Mouse (Mus musculus): ENCODE data around the gene Cadm1. TPM values are rescaled to one million over a fixed set of nuclear protein-coding genes. Genes with fewer than 3 reads are reported as not detected.

Gene Cadm1
- polyA plus RNA-seq, 1 experiment from 2014 or later: 89.9 TPM

GRCm38 (mm10) chr9:47659366-47660090, 129.6 kb downstream of the Cadm1 start:
- Histone ChIP-seq H3K36me3 (no peaks in the 10 kb centered on the region), H3K4me1 (no peaks in the 10 kb centered on the region; the same call in 1 of the 2 replicates), H3K9me3 (replicated peaks) (no peaks in the 10 kb centered on the region), H3K27me3 (ENCODE audit: low read depth, poor library complexity, severe bottlenecking) (no peaks in the 10 kb centered on the region), H3K27ac (replicated peaks) (no peak overlapping the region), H3K4me3 (no peak overlapping the region)
- DNase-seq (ENCODE audit: low spot score): no peak
- 95% methylated on average over 6 of the region's 6 CpGs for WGBS

- no peak for DNase-seq (ENCODE audit: low spot score)
- H3K9me3 ChIP-seq (replicated peaks): no peaks in the 10 kb centered on the region
- peaks cover 7% of the 10 kb centered on the region; the same call in 1 of the 2 replicates for H3K4me1 ChIP-seq
- no peak overlapping the region for H3K27ac ChIP-seq (replicated peaks)
- H3K4me3 ChIP-seq: no peak overlapping the region
- H3K27me3 ChIP-seq (ENCODE audit: low read depth, poor library complexity, severe bottlenecking): no peaks in the 10 kb centered on the region
- no peaks in the 10 kb centered on the region for H3K36me3 ChIP-seq
- WGBS: 90% methylated on average over 7 of the region's 7 CpGs
Measured at GRCm38 (mm10) chr9:47661611-47662010, 131.6 kb downstream of the Cadm1 start.

GRCm38 (mm10) chr9:47669206-47669605, 139.2 kb downstream of the Cadm1 start:
- Histone ChIP-seq H3K4me3 (no peak overlapping the region), H3K36me3 (no peaks in the 10 kb centered on the region), H3K27me3 (ENCODE audit: low read depth, poor library complexity, severe bottlenecking) (no peaks in the 10 kb centered on the region), H3K27ac (replicated peaks) (no peak overlapping the region), H3K9me3 (replicated peaks) (no peaks in the 10 kb centered on the region), H3K4me1 (peaks cover 30% of the 10 kb centered on the region)
- no peak for DNase-seq (ENCODE audit: low spot score)
- WGBS: 78% methylated on average over 4 of the region's 4 CpGs

GRCm38 (mm10) chr9:47671617-47672016, 141.6 kb downstream of the Cadm1 start:
- H3K4me3 ChIP-seq: no peak overlapping the region
- H3K27me3 ChIP-seq (ENCODE audit: low read depth, poor library complexity, severe bottlenecking): no peaks in the 10 kb centered on the region
- peaks cover 23% of the 10 kb centered on the region for H3K4me1 ChIP-seq
- H3K27ac ChIP-seq (replicated peaks): no peak overlapping the region
- H3K9me3 ChIP-seq (replicated peaks): no peaks in the 10 kb centered on the region
- 81% methylated on average over 11 of the region's 11 CpGs for WGBS
- H3K36me3 ChIP-seq: no peaks in the 10 kb centered on the region
- no peak for DNase-seq (ENCODE audit: low spot score)

- Histone ChIP-seq H3K36me3 (no peaks in the 10 kb centered on the region), H3K27ac (replicated peaks) (no peak overlapping the region), H3K4me1 (peaks cover 11% of the 10 kb centered on the region), H3K9me3 (replicated peaks) (no peaks in the 10 kb centered on the region), H3K4me3 (no peak overlapping the region), H3K27me3 (ENCODE audit: low read depth, poor library complexity, severe bottlenecking) (no peaks in the 10 kb centered on the region)
- no peak for DNase-seq (ENCODE audit: low spot score)
- 92% methylated on average over 11 of the region's 11 CpGs for WGBS
Measured at GRCm38 (mm10) chr9:47674766-47675713, 145.1 kb downstream of the Cadm1 start.

- Histone ChIP-seq H3K27ac (replicated peaks) (no peak overlapping the region), H3K9me3 (replicated peaks) (no peaks in the 10 kb centered on the region), H3K36me3 (no peaks in the 10 kb centered on the region), H3K27me3 (ENCODE audit: low read depth, poor library complexity, severe bottlenecking) (no peaks in the 10 kb centered on the region), H3K4me1 (peaks cover 9% of the 10 kb centered on the region), H3K4me3 (no peak overlapping the region)
- WGBS: 85% methylated on average over 2 of the region's 2 CpGs
- DNase-seq (ENCODE audit: low spot score): no peak
Measured at GRCm38 (mm10) chr9:47686881-47687280, 156.9 kb downstream of the Cadm1 start.

- Histone ChIP-seq H3K27me3 (ENCODE audit: low read depth, poor library complexity, severe bottlenecking) (no peaks in the 10 kb centered on the region), H3K9me3 (replicated peaks) (no peaks in the 10 kb centered on the region), H3K36me3 (no peaks in the 10 kb centered on the region), H3K27ac (replicated peaks) (no peak overlapping the region), H3K4me1 (peaks cover 4% of the 10 kb centered on the region), H3K4me3 (no peak overlapping the region)
- 89% methylated on average over 5 of the region's 5 CpGs for WGBS
- DNase-seq (ENCODE audit: low spot score): no peak
Measured at GRCm38 (mm10) chr9:47687604-47688003, 157.6 kb downstream of the Cadm1 start.

- WGBS: 82% methylated on average over 10 of the region's 10 CpGs
- Histone ChIP-seq H3K9me3 (replicated peaks) (no peaks in the 10 kb centered on the region), H3K4me1 (no peaks in the 10 kb centered on the region; the same call in 1 of the 2 replicates), H3K27me3 (ENCODE audit: low read depth, poor library complexity, severe bottlenecking) (no peaks in the 10 kb centered on the region), H3K27ac (replicated peaks) (no peak overlapping the region), H3K36me3 (no peaks in the 10 kb centered on the region), H3K4me3 (no peak overlapping the region)
- no peak for DNase-seq (ENCODE audit: low spot score)
Measured at GRCm38 (mm10) chr9:47688297-47688696, 158.3 kb downstream of the Cadm1 start.

GRCm38 (mm10) chr9:47692911-47693310, 162.9 kb downstream of the Cadm1 start:
- no peak for DNase-seq (ENCODE audit: low spot score)
- H3K4me3 ChIP-seq: no peak overlapping the region
- WGBS: 78% methylated on average over 13 of the region's 13 CpGs
- no peaks in the 10 kb centered on the region for H3K27me3 ChIP-seq (ENCODE audit: low read depth, poor library complexity, severe bottlenecking)
- no peaks in the 10 kb centered on the region for H3K9me3 ChIP-seq (replicated peaks)
- no peaks in the 10 kb centered on the region for H3K4me1 ChIP-seq
- no peak overlapping the region for H3K27ac ChIP-seq (replicated peaks)
- no peaks in the 10 kb centered on the region for H3K36me3 ChIP-seq

GRCm38 (mm10) chr9:47699026-47699425, 169.1 kb downstream of the Cadm1 start:
- Histone ChIP-seq H3K27me3 (ENCODE audit: low read depth, poor library complexity, severe bottlenecking) (no peaks in the 10 kb centered on the region), H3K36me3 (no peaks in the 10 kb centered on the region), H3K4me1 (no peaks in the 10 kb centered on the region), H3K4me3 (no peak overlapping the region), H3K27ac (replicated peaks) (no peak overlapping the region), H3K9me3 (replicated peaks) (no peaks in the 10 kb centered on the region)
- DNase-seq (ENCODE audit: low spot score): peak; percentile 37
- 56% methylated on average over 3 of the region's 3 CpGs for WGBS

GRCm38 (mm10) chr9:47700021-47700420, 170.0 kb downstream of the Cadm1 start:
- 95% methylated on average over 5 of the region's 5 CpGs for WGBS
- no peak overlapping the region for H3K27ac ChIP-seq (replicated peaks)
- H3K36me3 ChIP-seq: no peaks in the 10 kb centered on the region
- no peak overlapping the region for H3K4me3 ChIP-seq
- no peaks in the 10 kb centered on the region for H3K27me3 ChIP-seq (ENCODE audit: low read depth, poor library complexity, severe bottlenecking)
- DNase-seq (ENCODE audit: low spot score): no peak
- H3K4me1 ChIP-seq: no peaks in the 10 kb centered on the region
- no peaks in the 10 kb centered on the region for H3K9me3 ChIP-seq (replicated peaks)

- Histone ChIP-seq H3K27me3 (ENCODE audit: low read depth, poor library complexity, severe bottlenecking) (no peaks in the 10 kb centered on the region), H3K9me3 (replicated peaks) (no peaks in the 10 kb centered on the region), H3K4me3 (no peak overlapping the region), H3K27ac (replicated peaks) (no peak overlapping the region), H3K36me3 (no peaks in the 10 kb centered on the region), H3K4me1 (peaks cover 13% of the 10 kb centered on the region)
- 91% methylated on average over 19 of the region's 19 CpGs for WGBS
- no peak for DNase-seq (ENCODE audit: low spot score)
Measured at GRCm38 (mm10) chr9:47703026-47703876, 173.3 kb downstream of the Cadm1 start.

All from midbrain, embryonic 10.5 days (tissue).